Mouse (Mus musculus) bone marrow macrophage, adult 2 months (primary cell): ENCODE measurements around the gene Lrch3.

ENCODE experiments used
- CTCF ChIP-seq: IDR thresholded peaks from 2 replicates; pipeline ENCODE4 v1.5.1; 2012; ENCODE audit warnings: low read depth, mild to moderate bottlenecking, low read length, moderate library complexity
- POLR2A ChIP-seq: IDR thresholded peaks from 2 replicates; pipeline ENCODE4 v1.6.1; 2012; ENCODE audit warnings: mild to moderate bottlenecking, low read depth, low read length, borderline replicate concordance

GRCm38 (mm10) chr16:32865401-32865800, 48.5 kb upstream of the Lrch3 start:
- TF ChIP-seq POLR2A (no peak), CTCF (no peak)
